Mouse (Mus musculus) ES-Bruce4 (cell line): ENCODE data around the gene Maml3.

Source experiments
- CTCF ChIP-seq: IDR thresholded peaks from one replicate; pipeline ENCODE4 v1.8.1; 2011; ENCODE audit warnings: low read depth, low read length
- EP300 ChIP-seq: IDR thresholded peaks from 2 replicates; pipeline ENCODE4 v1.6.1; 2011; ENCODE audit warnings: low read depth, low read length; ENCODE audit not compliant: insufficient read depth
- POLR2A ChIP-seq: IDR thresholded peaks from one replicate; pipeline ENCODE4 v1.8.1; 2011; ENCODE audit warnings: low read length; ENCODE audit not compliant: insufficient read depth

- TF ChIP-seq CTCF (no peak), POLR2A (no peak), EP300 (no peak)
Measured at GRCm38 (mm10) chr3:52046895-52047372, 57.9 kb downstream of the Maml3 start.
